Mouse (Mus musculus) adrenal gland, postnatal 36 days (tissue): ENCODE measurements at regions not wholly inside any gene's neighbourhood (a gene's known extent, or its start where the extent isn't known, plus 50 kb on each side); places are given as distances from the start of the nearest gene placed in this dataset.
A peak's percentile ranks its signal among the peaks of the same experiment; 100 is the strongest.

ENCODE experiments used
- DNase-seq, 2 experiments: peaks; one replicate each; pipeline ENCODE4 v3.0.0; 2021; ENCODE audit warnings: mixed read lengths in 1 of 2

- DNase-seq = no peak
Measured at GRCm38 (mm10) chr2:57909706-57910105, 88.0 kb upstream of the Galnt5 start.

GRCm38 (mm10) chr2:57916375-57917023 lies 81.2 kb upstream of the Galnt5 start:
- DNase-seq = no peak

GRCm38 (mm10) chr2:57917721-57918120 lies 80.0 kb upstream of the Galnt5 start:
- no peak for DNase-seq

GRCm38 (mm10) chr2:57919102-57919731 lies 78.5 kb upstream of the Galnt5 start:
- peak; percentile 20 to 43 for DNase-seq

GRCm38 (mm10) chr2:57934062-57934822 lies 63.4 kb upstream of the Galnt5 start:
- peak in 1 of 2 experiments; percentile 7 for DNase-seq
